Mouse (Mus musculus) C2C12 (cell line): Measurements from ENCODE around the gene Ms4a2. TPM values are rescaled to one million over a fixed set of nuclear protein-coding genes. Genes with fewer than 3 reads are reported as not detected.

Experiments used
- H3K27me3 ChIP-seq: one replicate; pipeline ENCODE4 v1.6.1; 2011; ENCODE audit not compliant: control insufficient read depth, insufficient read depth, insufficient read length
- H3K36me3 ChIP-seq: one replicate; pipeline ENCODE4 v1.6.1; 2011; ENCODE audit not compliant: control insufficient read depth, insufficient read depth
- H3K4me3 ChIP-seq: one replicate; pipeline ENCODE4 v1.5.1; 2011; ENCODE audit warnings: mild to moderate bottlenecking, control low read depth; ENCODE audit not compliant: poor library complexity, insufficient read depth, severe bottlenecking
- H3K79me2 ChIP-seq: one replicate; pipeline ENCODE4 v1.6.1; 2011; ENCODE audit not compliant: control insufficient read depth, insufficient read depth
- H3K79me3 ChIP-seq: one replicate; pipeline ENCODE4 v1.6.1; 2011; ENCODE audit warnings: low read depth, control low read depth
- H3ac ChIP-seq: one replicate; pipeline ENCODE3; 2011; ENCODE audit warnings: low read depth; ENCODE audit not compliant: control insufficient read depth, insufficient read length
- CEBPB ChIP-seq: IDR thresholded peaks from one replicate; pipeline ENCODE4 v1.6.1; 2011; ENCODE audit warnings: low read depth, mild to moderate bottlenecking, control low read depth, moderate library complexity
- CTCF ChIP-seq: IDR thresholded peaks from one replicate; pipeline ENCODE4 v1.5.1; 2011; ENCODE audit not compliant: control insufficient read depth, insufficient read depth, insufficient read length
- FOSL1 ChIP-seq: IDR thresholded peaks from one replicate; pipeline ENCODE4 v1.8.0; 2011; ENCODE audit warnings: mild to moderate bottlenecking, low read length; ENCODE audit not compliant: poor library complexity, insufficient read depth, severe bottlenecking
- MAX ChIP-seq: IDR thresholded peaks from one replicate; pipeline ENCODE4 v1.6.1; 2011; ENCODE audit warnings: mild to moderate bottlenecking, control low read depth
- MYOD1 ChIP-seq: IDR thresholded peaks from one replicate; pipeline ENCODE4 v1.6.1; 2011; ENCODE audit warnings: low read depth; ENCODE audit not compliant: control insufficient read depth, insufficient read length
- MYOG ChIP-seq: IDR thresholded peaks from one replicate; pipeline ENCODE4 v1.6.1; 2011; ENCODE audit not compliant: control insufficient read depth, insufficient read length; ENCODE audit errors: extremely low read depth
- USF1 ChIP-seq: IDR thresholded peaks from one replicate; pipeline ENCODE4 v1.6.1; 2011; ENCODE audit warnings: low read depth, mild to moderate bottlenecking, control low read depth, moderate library complexity
- polyA plus RNA-seq: library from polyadenylated mRNA; unstranded; fragments of >200 nt; fragmentation: generic; extraction: Trizol; gene quantifications from one replicate; pipeline ENCODE4 v1.2.1, GENCODE M21; 2012; ENCODE audit warnings: missing spikeins

Ms4a2 gene
- polyA plus RNA-seq, 1 experiment: not detected

DNA sequence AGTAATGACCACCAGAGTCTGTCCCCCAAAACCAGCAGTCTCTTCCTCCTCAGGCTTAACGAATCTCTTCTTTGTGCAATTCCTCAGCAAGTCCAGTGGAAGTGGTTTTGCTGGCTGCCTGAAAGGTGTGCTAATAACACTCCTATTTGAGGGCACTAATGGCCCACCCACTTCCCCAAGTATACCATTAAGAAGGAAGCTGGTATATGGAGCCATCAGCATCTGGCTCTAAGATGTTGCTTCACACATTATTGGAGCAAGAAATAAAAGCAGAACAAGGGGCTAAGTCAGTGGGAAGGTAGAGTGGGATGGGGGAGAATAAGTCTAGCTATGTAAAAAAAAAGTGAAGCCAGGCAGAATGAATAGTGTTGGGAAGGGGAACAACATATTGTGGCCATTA, 17.2 kb upstream of the Ms4a2 start, which contains the start of gene Ms4a3:
TSS of gene Ms4a3 (minus strand) at position 120 of the 400 bp plus-strand sequence.
- no peak within 1 kb of the TSS for H3ac ChIP-seq
- no peaks in the 10 kb centered on the region for H3K79me2 ChIP-seq
- H3K79me3 ChIP-seq: no peaks in the 10 kb centered on the region
- no peak within 1 kb of the TSS for H3K4me3 ChIP-seq
- no peaks in the 10 kb centered on the region for H3K27me3 ChIP-seq
- no peaks in the 10 kb centered on the region for H3K36me3 ChIP-seq
- TF ChIP-seq CEBPB (no peak), MYOD1 (no peak), MYOG (no peak), MAX (no peak), FOSL1 (no peak), CTCF (no peak), USF1 (no peak)

DNA sequence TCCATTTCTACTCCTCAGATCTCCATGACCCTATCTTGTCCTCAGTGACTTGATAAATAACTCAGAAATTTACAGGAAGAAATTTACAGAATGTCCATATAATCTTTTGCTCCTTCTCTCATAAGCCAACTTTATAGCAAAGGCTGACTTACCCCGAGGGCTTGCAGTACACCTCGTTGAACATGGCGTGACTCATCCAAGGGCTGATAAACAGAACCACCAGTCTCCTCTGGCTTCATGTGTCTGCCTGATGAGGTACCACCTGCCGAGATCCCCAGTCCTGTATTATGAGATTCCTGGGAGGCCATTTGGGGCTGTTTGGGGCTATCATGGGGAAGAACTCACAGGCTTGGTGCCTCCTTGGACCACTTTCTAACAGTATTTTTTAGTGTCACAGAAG, 15.5 kb upstream of the Ms4a2 start:
- TF ChIP-seq FOSL1 (no peak), CTCF (no peak), CEBPB (no peak), MYOD1 (no peak), USF1 (no peak), MAX (no peak), MYOG (no peak)
- Histone ChIP-seq H3K79me2 (no peaks in the 10 kb centered on the region), H3K27me3 (no peaks in the 10 kb centered on the region), H3K79me3 (no peaks in the 10 kb centered on the region), H3K4me3 (no peak overlapping the region), H3K36me3 (no peaks in the 10 kb centered on the region), H3ac (no peak overlapping the region)

DNA sequence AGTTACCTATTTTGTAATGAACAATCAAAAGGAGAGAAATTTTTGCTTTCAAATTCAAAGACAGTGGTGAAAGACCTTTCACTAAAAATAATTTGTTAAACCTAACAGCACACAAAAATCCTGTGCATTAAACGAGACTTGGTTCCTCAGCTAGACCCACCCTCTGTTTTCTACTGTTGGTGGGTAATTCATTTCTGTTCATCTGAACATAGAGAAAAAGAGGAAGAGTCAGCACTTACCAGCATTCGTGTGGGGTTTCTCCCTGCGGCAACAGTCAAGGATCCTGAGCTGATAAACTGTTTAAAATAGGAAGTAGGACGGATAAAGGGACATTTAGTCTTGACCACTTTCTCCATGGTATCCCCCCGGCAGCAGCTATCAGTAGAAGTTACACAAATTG, 12.1 kb upstream of the Ms4a2 start:
- Histone ChIP-seq H3K79me3 (no peaks in the 10 kb centered on the region), H3K36me3 (no peaks in the 10 kb centered on the region), H3K4me3 (no peak overlapping the region), H3K27me3 (no peaks in the 10 kb centered on the region), H3K79me2 (no peaks in the 10 kb centered on the region), H3ac (no peak overlapping the region)
- no peak for TF ChIP-seq MYOD1
- TF ChIP-seq CTCF: no peak

DNA sequence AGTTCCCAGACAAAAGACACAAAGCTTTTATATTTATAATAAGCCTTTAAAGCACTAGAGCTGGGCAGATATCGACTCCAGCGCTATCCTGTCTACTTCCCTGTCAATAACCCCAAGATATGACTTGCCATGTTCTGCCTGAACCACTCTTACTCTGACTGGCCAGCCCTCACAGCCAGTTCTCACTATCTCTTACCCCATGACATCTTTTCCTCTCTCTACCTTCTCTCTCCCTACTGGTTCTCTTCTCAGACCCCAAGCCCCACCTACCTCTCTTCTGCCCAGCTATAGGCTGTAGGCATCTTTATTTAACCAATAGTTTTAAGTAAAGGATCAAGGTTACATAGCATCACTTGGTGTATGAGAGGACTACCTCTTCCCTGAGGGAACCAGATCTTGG, 10.8 kb upstream of the Ms4a2 start:
- Histone ChIP-seq H3K4me3 (no peak overlapping the region), H3K36me3 (no peaks in the 10 kb centered on the region), H3K79me3 (no peaks in the 10 kb centered on the region), H3ac (no peak overlapping the region), H3K27me3 (no peaks in the 10 kb centered on the region), H3K79me2 (no peaks in the 10 kb centered on the region)
- TF ChIP-seq MAX (no peak), MYOD1 (no peak), MYOG (no peak), CEBPB (no peak), USF1 (no peak), CTCF (no peak), FOSL1 (no peak)

DNA sequence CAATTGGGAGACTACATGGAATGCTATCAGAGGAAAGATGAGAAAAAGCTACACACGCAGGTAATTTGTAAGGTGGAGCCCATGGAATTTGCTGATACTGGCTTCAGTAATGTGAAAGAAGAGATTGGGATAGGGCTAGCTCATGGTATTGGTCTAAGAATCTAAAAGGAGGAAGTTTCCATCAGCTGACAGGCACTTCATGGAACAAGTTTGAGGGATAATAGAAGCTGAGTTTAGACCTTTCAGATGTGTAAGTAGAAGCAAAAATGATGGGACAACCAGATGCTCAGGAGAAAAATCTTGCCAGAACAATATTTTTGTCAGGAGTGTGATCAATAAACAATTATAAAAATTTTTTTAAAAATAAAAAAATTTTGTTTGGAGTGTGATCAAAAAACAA, 10.2 kb upstream of the Ms4a2 start:
- TF ChIP-seq MYOG: no peak
- no peak for TF ChIP-seq CTCF
- no peak for TF ChIP-seq USF1
- TF ChIP-seq MAX: no peak
- TF ChIP-seq FOSL1: no peak
- TF ChIP-seq CEBPB: no peak
- no peak for TF ChIP-seq MYOD1
- Histone ChIP-seq H3ac (no peak overlapping the region), H3K79me2 (no peaks in the 10 kb centered on the region), H3K4me3 (no peak overlapping the region), H3K79me3 (no peaks in the 10 kb centered on the region), H3K36me3 (no peaks in the 10 kb centered on the region), H3K27me3 (no peaks in the 10 kb centered on the region)

DNA sequence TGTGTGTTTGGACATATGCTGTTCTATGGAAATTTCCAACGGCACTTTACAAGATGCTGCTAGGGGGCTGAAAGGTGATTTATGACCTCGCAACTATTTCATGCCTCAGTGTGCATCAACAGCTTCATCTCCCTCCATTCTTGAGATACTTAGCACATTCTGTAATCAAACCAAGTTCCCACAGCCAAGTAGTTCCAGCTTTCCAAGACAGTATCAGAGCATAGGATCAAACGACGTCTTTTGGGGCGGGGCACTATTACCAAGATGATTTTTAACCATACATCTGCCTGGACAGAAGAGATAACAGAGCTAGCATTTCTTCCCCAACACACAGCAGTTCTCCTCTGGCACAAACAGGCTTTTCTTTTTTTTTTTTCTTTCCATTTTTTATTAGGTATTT, 1.7 kb upstream of the Ms4a2 start:
- no peaks in the 10 kb centered on the region for H3K36me3 ChIP-seq
- H3K79me3 ChIP-seq: no peaks in the 10 kb centered on the region
- H3K79me2 ChIP-seq: no peaks in the 10 kb centered on the region
- no peak overlapping the region for H3K4me3 ChIP-seq
- no peaks in the 10 kb centered on the region for H3K27me3 ChIP-seq
- no peak for TF ChIP-seq FOSL1
- no peak for TF ChIP-seq CTCF
- TF ChIP-seq CEBPB: no peak
- TF ChIP-seq MYOG: no peak
- no peak for TF ChIP-seq MYOD1
- no peak for TF ChIP-seq USF1
- TF ChIP-seq MAX: no peak
- no peak overlapping the region for H3ac ChIP-seq
